Mouse (Mus musculus) heart, adult 2 months (tissue): ENCODE data around the gene Wasl. TPM values are rescaled to one million over a fixed set of nuclear protein-coding genes. Genes with fewer than 3 reads are reported as not detected.

Experiments
- DNase-seq, 2 experiments: peaks; one replicate each; pipeline ENCODE4 v3.0.0; 2021
- H3K27ac ChIP-seq: fragments of 200-600 bp; 2 replicates; pipeline ENCODE4 v1.8.1; 2022
- H3K27me3 ChIP-seq: fragments of 200-500 bp; 2 replicates; pipeline ENCODE4 v1.6.1; 2012; ENCODE audit warnings: mild to moderate bottlenecking, low read length, inconsistent platforms, mixed read lengths; ENCODE audit not compliant: control insufficient read depth, insufficient read depth
- H3K36me3 ChIP-seq: fragments of 200-500 bp; 2 replicates; pipeline ENCODE4 v1.6.1; 2012; ENCODE audit warnings: low read length, inconsistent platforms; ENCODE audit not compliant: control insufficient read depth, insufficient read depth
- H3K4me1 ChIP-seq: fragments of 200-500 bp; 2 replicates; pipeline ENCODE4 v1.6.1; 2011; ENCODE audit warnings: low read length; ENCODE audit not compliant: control insufficient read depth, insufficient read depth
- H3K4me3 ChIP-seq: fragments of 200-600 bp; 2 replicates; pipeline ENCODE4 v1.8.1; 2022
- H3K79me2 ChIP-seq: fragments of 200-500 bp; replicated peaks from 2 replicates; pipeline ENCODE4 v1.6.1; 2012; ENCODE audit warnings: mild to moderate bottlenecking, inconsistent platforms, low read length, moderate library complexity, mixed read lengths; ENCODE audit not compliant: control insufficient read depth, insufficient read depth
- H3K9ac ChIP-seq: fragments of 200-500 bp; 2 replicates; pipeline ENCODE4 v1.6.1; 2012; ENCODE audit warnings: low read depth, mild to moderate bottlenecking, control low read depth, inconsistent platforms, low read length, mixed read lengths
- CTCF ChIP-seq: fragments of 200-600 bp; IDR thresholded peaks from 2 replicates; pipeline ENCODE4 v1.8.1; 2022; ENCODE audit warnings: antibody characterized with exemption, mild to moderate bottlenecking, moderate library complexity
- EP300 ChIP-seq: fragments of 200-500 bp; IDR thresholded peaks from 2 replicates; pipeline ENCODE4 v1.6.1; 2011; ENCODE audit warnings: low read depth, low read length, control low read depth; ENCODE audit not compliant: insufficient read depth
- POLR2A ChIP-seq: fragments of 200-500 bp; IDR thresholded peaks from 2 replicates; pipeline ENCODE4 v1.6.1; 2011; ENCODE audit warnings: mild to moderate bottlenecking, low read depth, low read length, control low read depth; ENCODE audit not compliant: insufficient read depth
- WGBS: fragments of 180-500 bp; shearing (Covaris S2); methylation state at CpG from one replicate; pipeline ENCODE4 v1.1.7; 2018; 5-methylcytosine and 5-hydroxymethylcytosine counted together
- intact Hi-C: fragments of 180-260 bp; cut with DNase I; formaldehyde crosslinking; loops from one replicate; pipeline ENCODE4 v1.15.1; 2025
- polyA plus RNA-seq: library from polyadenylated mRNA; depleted of rRNA; stranded (reverse); fragments of >200 nt; gene quantifications from 2 replicates; pipeline ENCODE4 v1.2.3, GENCODE M21; 2012
- total RNA-seq, 2 experiments: library from RNA; stranded (reverse); gene quantifications; 2 replicates each; pipeline ENCODE4 v1.2.3; 2021

Gene Wasl
- total and polyA plus RNA-seq, 3 experiments = 11.5 to 28.3 (median 27.8) TPM

- H3K79me2 ChIP-seq = no peaks in the 10 kb centered on the region
- no peaks in the 10 kb centered on the region for H3K4me1 ChIP-seq
- H3K27ac ChIP-seq = no peak overlapping the region
- H3K9ac ChIP-seq = no peak overlapping the region
- no peak for DNase-seq
- no peak for TF ChIP-seq POLR2A
- no peak for TF ChIP-seq EP300
- no peak for TF ChIP-seq CTCF
- intact Hi-C loops = no loop called here
- no peaks in the 10 kb centered on the region for H3K27me3 ChIP-seq
- H3K36me3 ChIP-seq = no peaks in the 10 kb centered on the region
- 48% methylated on average over 1 of the region's 1 CpGs for WGBS
- no peak overlapping the region for H3K4me3 ChIP-seq
These were observed 23.1 kb upstream of the Wasl start for GRCm38 (mm10) chr6:24687871-24688270.

- Histone ChIP-seq H3K4me3 (no peak overlapping the region), H3K9ac (no peak overlapping the region), H3K36me3 (no peaks in the 10 kb centered on the region), H3K27me3 (no peaks in the 10 kb centered on the region), H3K79me2 (no peaks in the 10 kb centered on the region), H3K27ac (no peak overlapping the region), H3K4me1 (no peaks in the 10 kb centered on the region)
- no peak for DNase-seq
- 91% methylated on average over 3 of the region's 3 CpGs for WGBS
- TF ChIP-seq CTCF (no peak), EP300 (no peak), POLR2A (no peak)
- intact Hi-C loops = no loop called here
These were observed 18.3 kb upstream of the Wasl start for GRCm38 (mm10) chr6:24683113-24683512.

- H3K27me3 ChIP-seq = no peaks in the 10 kb centered on the region
- H3K36me3 ChIP-seq = no peaks in the 10 kb centered on the region
- 37% methylated on average over 3 of the region's 3 CpGs for WGBS
- H3K4me1 ChIP-seq = no peaks in the 10 kb centered on the region
- H3K4me3 ChIP-seq = no peak overlapping the region
- H3K27ac ChIP-seq = no peak overlapping the region
- TF ChIP-seq CTCF = no peak
- TF ChIP-seq POLR2A = no peak
- TF ChIP-seq EP300 = no peak
- no peak overlapping the region for H3K9ac ChIP-seq
- DNase-seq = no peak
- no peaks in the 10 kb centered on the region; the same call in 1 of the 2 replicates for H3K79me2 ChIP-seq
- intact Hi-C loops = loop anchor here (5.0 kb wide), 1 partner anchor 54 kb away; no protein-coding TSS in a partner anchor
These were observed 3.0 kb upstream of the Wasl start for GRCm38 (mm10) chr6:24667829-24668228.

GRCm38 (mm10) chr6:24666248-24666647 is 1.4 kb upstream of the Wasl start:
- Histone ChIP-seq H3K4me3 (no peak overlapping the region), H3K4me1 (peaks cover 7% of the 10 kb centered on the region), H3K27ac (no peak overlapping the region), H3K9ac (no peak overlapping the region), H3K79me2 (peaks cover 3% of the 10 kb centered on the region), H3K36me3 (peaks cover 8% of the 10 kb centered on the region), H3K27me3 (no peaks in the 10 kb centered on the region)
- no peak for DNase-seq
- 75% methylated on average over 5 of the region's 5 CpGs for WGBS
- intact Hi-C loops = loop anchor here (5.0 kb wide), 1 partner anchor 56 kb away; no protein-coding TSS in a partner anchor
- no peak for TF ChIP-seq CTCF
- no peak for TF ChIP-seq POLR2A
- no peak for TF ChIP-seq EP300

- Histone ChIP-seq H3K79me2 (peaks cover 6% of the 10 kb centered on the region), H3K4me3 (peak overlapping the region; percentile 90), H3K4me1 (peaks cover 9% of the 10 kb centered on the region), H3K36me3 (peaks cover 19% of the 10 kb centered on the region), H3K27me3 (no peaks in the 10 kb centered on the region), H3K27ac (peak overlapping the region; percentile 95), H3K9ac (peak overlapping the region; percentile 98)
- TF ChIP-seq POLR2A (no peak), CTCF (no peak), EP300 (no peak)
- peak; percentile 72 to 74 for DNase-seq
- intact Hi-C loops = loop anchor here (1.0 to 5.0 kb wide), 2 partner anchors 26 to 92 kb away; no protein-coding TSS in a partner anchor
- WGBS = under 1% methylated on average over 57 of the region's 58 CpGs
These were observed 509 bp downstream of the Wasl start for GRCm38 (mm10) chr6:24664133-24664866.

- peak; percentile 42 to 56 for DNase-seq
- intact Hi-C loops = loop anchor here (1.0 to 5.0 kb wide), 3 partner anchors 25 to 91 kb away; no protein-coding TSS in a partner anchor
- 4% methylated on average over 21 of the region's 21 CpGs for WGBS
These were observed 1.3 kb downstream of the Wasl start for GRCm38 (mm10) chr6:24663196-24664132.

More at GRCm38 (mm10) chr6:24663196-24664132, 1.3 kb downstream of the Wasl start:
- TF ChIP-seq EP300 (no peak), CTCF (no peak), POLR2A (no peak)
- peak overlapping the region; percentile 95 for H3K27ac ChIP-seq
- H3K4me1 ChIP-seq = peaks cover 9% of the 10 kb centered on the region
- peak overlapping the region; percentile 90 for H3K4me3 ChIP-seq
- H3K27me3 ChIP-seq = no peaks in the 10 kb centered on the region
- H3K79me2 ChIP-seq = peaks cover 6% of the 10 kb centered on the region
- H3K36me3 ChIP-seq = peaks cover 20% of the 10 kb centered on the region
- peak overlapping the region; percentile 98 for H3K9ac ChIP-seq
